Mouse (Mus musculus) MEL (cell line): Measurements from ENCODE around the gene Eif4e2. TPM values are rescaled to one million over a fixed set of nuclear protein-coding genes. Genes with fewer than 3 reads are reported as not detected.

ENCODE experiments used
- DNase-seq: peaks from one replicate; pipeline ENCODE4 v3.0.0; 2011; ENCODE audit warnings: low read depth, low spot score
- H3K27ac ChIP-seq: 2 replicates; pipeline ENCODE4 v1.5.1; 2012; ENCODE audit warnings: low read depth, mild to moderate bottlenecking, control low read depth, low read length, moderate library complexity; ENCODE audit not compliant: control insufficient read depth
- H3K27me3 ChIP-seq, 2 experiments: fragments of 150-350 bp in 1 of 2; sonication (generic) in 1 of 2; 2 replicates each; pipeline ENCODE4 v1.6.1; 2012; ENCODE audit warnings: low read length in 2 of 2, mild to moderate bottlenecking in 2 of 2, improper control_type of control experiment in 1 of 2, moderate library complexity in 1 of 2; ENCODE audit not compliant: insufficient read depth in 2 of 2, control insufficient read depth in 1 of 2
- H3K36me3 ChIP-seq, 2 experiments: 2 replicates each; pipeline ENCODE4 v1.6.1; 2012 to 2014; ENCODE audit warnings: low read length in 2 of 2, improper control_type of control experiment in 1 of 2, inconsistent platforms in 1 of 2, mild to moderate bottlenecking in 1 of 2; ENCODE audit not compliant: insufficient read depth in 2 of 2, control insufficient read depth in 1 of 2
- H3K4me1 ChIP-seq, 2 experiments: fragments of 150-350 bp in 1 of 2; sonication (generic) in 1 of 2; 2 replicates each; pipeline ENCODE4 v1.6.1; 2012; ENCODE audit warnings: low read length in 2 of 2, improper control_type of control experiment in 1 of 2, mild to moderate bottlenecking in 1 of 2; ENCODE audit not compliant: insufficient read depth in 2 of 2, control insufficient read depth in 1 of 2
- H3K4me3 ChIP-seq, 2 experiments: fragments of 150-350 bp in 1 of 2; sonication (generic) in 1 of 2; 2 replicates each; pipeline ENCODE4 v1.5.1; 2012; ENCODE audit warnings: low read depth in 2 of 2, low read length in 2 of 2, mild to moderate bottlenecking in 2 of 2, moderate library complexity in 2 of 2, control low read depth in 1 of 2, improper control_type of control experiment in 1 of 2; ENCODE audit not compliant: control insufficient read depth in 1 of 2, insufficient read depth in 1 of 2
- H3K79me2 ChIP-seq: 2 replicates; pipeline ENCODE4 v1.6.1; 2012; ENCODE audit warnings: mild to moderate bottlenecking, low read length, moderate library complexity; ENCODE audit not compliant: control insufficient read depth, poor library complexity, insufficient read depth
- H3K9ac ChIP-seq: 2 replicates; pipeline ENCODE4 v1.6.1; 2012; ENCODE audit warnings: low read depth, mild to moderate bottlenecking, control low read depth, low read length, moderate library complexity; ENCODE audit not compliant: control insufficient read depth, poor library complexity, severe bottlenecking
- H3K9me3 ChIP-seq: fragments of 150-350 bp; sonication (generic); replicated peaks from 2 replicates; pipeline ENCODE4 v1.6.1; 2012; ENCODE audit warnings: mild to moderate bottlenecking, low read length, improper control_type of control experiment, moderate library complexity; ENCODE audit not compliant: insufficient read depth
- BHLHE40 ChIP-seq: IDR thresholded peaks from 2 replicates; pipeline ENCODE4 v1.6.1; 2012; ENCODE audit warnings: low read depth, mild to moderate bottlenecking, inconsistent platforms, low read length, improper control_type of control experiment, borderline replicate concordance
- CHD2 ChIP-seq: IDR thresholded peaks from 2 replicates; pipeline ENCODE4 v1.6.1; 2011; ENCODE audit warnings: low read length, improper control_type of control experiment
- E2F4 ChIP-seq: IDR thresholded peaks from 2 replicates; pipeline ENCODE4 v1.6.1; 2011; ENCODE audit warnings: low read depth, low read length, improper control_type of control experiment, borderline replicate concordance
- EP300 ChIP-seq, 2 experiments: IDR thresholded peaks; 2 replicates each; pipeline ENCODE4 v1.6.1; 2011; ENCODE audit warnings: improper control_type of control experiment in 2 of 2, low read length in 2 of 2, low read depth in 1 of 2, mild to moderate bottlenecking in 1 of 2
- GABPA ChIP-seq: IDR thresholded peaks from 2 replicates; pipeline ENCODE4 v1.6.1; 2012; ENCODE audit warnings: low read depth, mild to moderate bottlenecking, inconsistent platforms, low read length, improper control_type of control experiment, moderate library complexity
- HCFC1 ChIP-seq: IDR thresholded peaks from 2 replicates; pipeline ENCODE4 v1.6.1; 2012; ENCODE audit warnings: low read depth, mild to moderate bottlenecking, inconsistent platforms, low read length, improper control_type of control experiment, moderate library complexity
- JUND ChIP-seq: IDR thresholded peaks from 2 replicates; pipeline ENCODE4 v1.6.1; 2011; ENCODE audit warnings: low read depth, mild to moderate bottlenecking, improper control_type of control experiment, low read length
- KAT2A ChIP-seq: conservative IDR thresholded peaks from 2 replicates; pipeline ENCODE4 v1.6.1; 2012; ENCODE audit warnings: low read depth, low read length, improper control_type of control experiment, inconsistent platforms
- MAFK ChIP-seq: IDR thresholded peaks from 2 replicates; pipeline ENCODE4 v1.6.1; 2011; ENCODE audit warnings: low read depth, mild to moderate bottlenecking, low read length, improper control_type of control experiment, borderline replicate concordance
- MAX ChIP-seq: IDR thresholded peaks from 2 replicates; pipeline ENCODE4 v1.6.1; 2011; ENCODE audit warnings: low read length, improper control_type of control experiment
- MXI1 ChIP-seq: IDR thresholded peaks from 2 replicates; pipeline ENCODE4 v1.6.1; 2011; ENCODE audit warnings: mild to moderate bottlenecking, low read depth, low read length, improper control_type of control experiment
- MYB ChIP-seq: IDR thresholded peaks from 2 replicates; pipeline ENCODE4 v1.6.1; 2011; ENCODE audit warnings: mild to moderate bottlenecking, low read depth, low read length, improper control_type of control experiment
- NELFE ChIP-seq: IDR thresholded peaks from 2 replicates; pipeline ENCODE4 v1.6.1; 2011; ENCODE audit warnings: low read depth, low read length, improper control_type of control experiment
- NRF1 ChIP-seq: IDR thresholded peaks from 2 replicates; pipeline ENCODE4 v1.6.1; 2014; ENCODE audit warnings: low read depth, mild to moderate bottlenecking, inconsistent platforms, low read length, improper control_type of control experiment, moderate library complexity; ENCODE audit not compliant: poor library complexity, insufficient read depth, severe bottlenecking
- POLR2A ChIP-seq, 2 experiments: IDR thresholded peaks; 2 replicates each; pipeline ENCODE4 v1.6.1; 2011 to 2012; ENCODE audit warnings: low read length in 2 of 2, mild to moderate bottlenecking in 2 of 2, control low read depth in 1 of 2, improper control_type of control experiment in 1 of 2, low read depth in 1 of 2, moderate library complexity in 1 of 2; ENCODE audit not compliant: control insufficient read depth in 1 of 2, insufficient read depth in 1 of 2, poor library complexity in 1 of 2
- POLR2AphosphoS2 ChIP-seq: IDR thresholded peaks from 2 replicates; pipeline ENCODE4 v1.6.1; 2011; ENCODE audit warnings: low read length, improper control_type of control experiment
- POLR2AphosphoS5 ChIP-seq: IDR thresholded peaks from 2 replicates; pipeline ENCODE4 v1.6.1; 2012; ENCODE audit warnings: low read depth, borderline replicate concordance, mild to moderate bottlenecking, inconsistent platforms, low read length, moderate library complexity, mixed read lengths
- RAD21 ChIP-seq: IDR thresholded peaks from 2 replicates; pipeline ENCODE4 v1.6.1; 2011; ENCODE audit warnings: mild to moderate bottlenecking, low read depth, low read length, improper control_type of control experiment
- RCOR1 ChIP-seq: IDR thresholded peaks from 2 replicates; pipeline ENCODE4 v1.6.1; 2012; ENCODE audit warnings: low read depth, mild to moderate bottlenecking, inconsistent platforms, low read length, improper control_type of control experiment
- SMC3 ChIP-seq: IDR thresholded peaks from 2 replicates; pipeline ENCODE4 v1.6.1; 2011; ENCODE audit warnings: low read depth, low read length, improper control_type of control experiment
- TAL1 ChIP-seq: IDR thresholded peaks from 2 replicates; pipeline ENCODE4 v1.6.1; 2012; ENCODE audit warnings: mild to moderate bottlenecking, inconsistent platforms, low read length, moderate library complexity, mixed read lengths
- TCF12 ChIP-seq: IDR thresholded peaks from 2 replicates; pipeline ENCODE4 v1.6.1; 2014; ENCODE audit warnings: low read depth, mild to moderate bottlenecking, inconsistent platforms, low read length, improper control_type of control experiment, moderate library complexity
- USF1 ChIP-seq: IDR thresholded peaks from 2 replicates; pipeline ENCODE4 v1.6.1; 2014; ENCODE audit warnings: low read depth, mild to moderate bottlenecking, inconsistent platforms, low read length, improper control_type of control experiment, moderate library complexity
- USF2 ChIP-seq, 2 experiments: IDR thresholded peaks; 2 replicates each; pipeline ENCODE4 v1.6.1; 2011 to 2012; ENCODE audit warnings: improper control_type of control experiment in 2 of 2, low read length in 2 of 2, borderline replicate concordance in 1 of 2, inconsistent platforms in 1 of 2, low read depth in 1 of 2, mild to moderate bottlenecking in 1 of 2; ENCODE audit not compliant: insufficient read depth in 1 of 2
- ZKSCAN1 ChIP-seq: IDR thresholded peaks from 2 replicates; pipeline ENCODE4 v1.6.1; 2012; ENCODE audit warnings: low read depth, mild to moderate bottlenecking, inconsistent platforms, low read length, improper control_type of control experiment, moderate library complexity
- ZNF384 ChIP-seq: IDR thresholded peaks from 2 replicates; pipeline ENCODE4 v1.6.1; 2012; ENCODE audit warnings: low read depth, mild to moderate bottlenecking, inconsistent platforms, low read length, improper control_type of control experiment
- polyA plus RNA-seq, 2 experiments: library from polyadenylated mRNA; stranded (reverse) in 1 of 2; unstranded in 1 of 2; fragments of >175 nt in 1 of 2; fragments of >200 nt in 1 of 2; gene quantifications; 2 replicates each; pipeline versions ENCODE4 v1.2.1 to v1.2.4; 2012; ENCODE audit warnings: low replicate concordance in 2 of 2, low read depth in 1 of 2; ENCODE audit not compliant: insufficient read length in 2 of 2, insufficient read depth in 1 of 2, missing spikeins in 1 of 2
- total RNA-seq: library from RNA; depleted of rRNA; stranded (reverse); fragments of 300-350 nt; gene quantifications from 2 replicates; pipeline ENCODE4 v1.2.3, GENCODE M21; 2012

Gene Eif4e2
- total and polyA plus RNA-seq, 3 experiments = 132 to 220 (median 165) TPM

GRCm38 (mm10) chr1:87198119-87199065, 15.3 kb upstream of the Eif4e2 start:
- Histone ChIP-seq H3K9ac (no peak overlapping the region), H3K9me3 (no peaks in the 10 kb centered on the region), H3K4me3 (no peak overlapping the region), H3K27me3 (peaks cover 10 to 11% of the 10 kb centered on the region in 2 experiments), H3K4me1 (no peaks in the 10 kb centered on the region), H3K27ac (no peak overlapping the region), H3K36me3 (no peaks in the 10 kb centered on the region), H3K79me2 (no peaks in the 10 kb centered on the region)
- no peak for DNase-seq
- no peak for TF ChIP-seq TAL1
- TF ChIP-seq NELFE = no peak
- TF ChIP-seq MXI1 = no peak
- no peak for TF ChIP-seq ZNF384
- TF ChIP-seq USF2 (IDR thresholded peaks at IDR 0.05; ENCODE audit: borderline replicate concordance in 1 of 2, insufficient read depth in 1 of 2, low read depth in 1 of 2, low read length in 2 of 2) = no peak
- TF ChIP-seq HCFC1 = no peak
- no peak for TF ChIP-seq BHLHE40
- TF ChIP-seq POLR2A (IDR thresholded peaks at IDR 0.05; ENCODE audit: control insufficient read depth in 1 of 2, insufficient read depth in 1 of 2, low read depth in 1 of 2, low read length in 2 of 2, poor library complexity in 1 of 2) = no peak
- TF ChIP-seq USF1 = no peak
- no peak for TF ChIP-seq KAT2A
- no peak for TF ChIP-seq ZKSCAN1
- no peak for TF ChIP-seq E2F4
- no peak for TF ChIP-seq RAD21
- TF ChIP-seq EP300 (IDR thresholded peaks at IDR 0.05; ENCODE audit: low read depth in 1 of 2, low read length in 2 of 2) = no peak
- TF ChIP-seq RCOR1 = no peak
- no peak for TF ChIP-seq MAFK
- TF ChIP-seq CHD2 = no peak

GRCm38 (mm10) chr1:87200811-87201210, 12.9 kb upstream of the Eif4e2 start:
- DNase-seq = no peak

More at GRCm38 (mm10) chr1:87200811-87201210, 12.9 kb upstream of the Eif4e2 start:
- no peaks in the 10 kb centered on the region for H3K36me3 ChIP-seq
- H3K27me3 ChIP-seq = peaks cover 3 to 11% of the 10 kb centered on the region in 2 experiments
- TF ChIP-seq BHLHE40 (no peak), MAX (no peak), GABPA (no peak), EP300 (IDR thresholded peaks at IDR 0.05; ENCODE audit: low read depth in 1 of 2, low read length in 2 of 2) (no peak), MXI1 (no peak), SMC3 (no peak), NRF1 (no peak), POLR2AphosphoS5 (no peak), POLR2AphosphoS2 (no peak), TCF12 (no peak), MYB (no peak), JUND (no peak), NELFE (no peak)
- H3K4me3 ChIP-seq = no peak overlapping the region
- no peaks in the 10 kb centered on the region for H3K9me3 ChIP-seq
- no peak overlapping the region for H3K27ac ChIP-seq
- no peak overlapping the region for H3K9ac ChIP-seq
- H3K79me2 ChIP-seq = no peaks in the 10 kb centered on the region
- H3K4me1 ChIP-seq = no peaks in the 10 kb centered on the region
